Mouse (Mus musculus) erythroblast, adult 5-6 weeks (primary cell): ENCODE data around the gene Mob4. TPM values are rescaled to one million over a fixed set of nuclear protein-coding genes. Genes with fewer than 3 reads are reported as not detected.
A peak's percentile ranks its signal among the peaks of the same experiment; 100 is the strongest.

Experiments used
- ATAC-seq: replicated peaks from 2 replicates; pipeline ENCODE4 v1.8.0; 2016; ENCODE audit warnings: moderate number of reproducible peaks, mild to moderate bottlenecking, moderate TSS enrichment, inconsistent platforms; ENCODE audit not compliant: poor library complexity, low FRiP score, severe bottlenecking
- total RNA-seq, 2 experiments: library from RNA; stranded (forward) in 1 of 2; stranded (reverse) in 1 of 2; fragments of 150-400 nt in 1 of 2; fragments of 200-764, 138-1000 nt in 1 of 2; gene quantifications; 2 replicates each; pipeline versions ENCODE4 v1.2.3 to v1.2.4; 2015 to 2017; ENCODE audit warnings: low replicate concordance in 2 of 2

The Mob4 gene
- total RNA-seq, 2 experiments from 2014 or later: 28.6 to 40.0 TPM

GRCm38 (mm10) chr1:55173720-55174557, 42.9 kb downstream of the Mob4 start:
- ATAC-seq: no peak

GRCm38 (mm10) chr1:55174558-55175034, 43.6 kb downstream of the Mob4 start:
- ATAC-seq: no peak

DNA sequence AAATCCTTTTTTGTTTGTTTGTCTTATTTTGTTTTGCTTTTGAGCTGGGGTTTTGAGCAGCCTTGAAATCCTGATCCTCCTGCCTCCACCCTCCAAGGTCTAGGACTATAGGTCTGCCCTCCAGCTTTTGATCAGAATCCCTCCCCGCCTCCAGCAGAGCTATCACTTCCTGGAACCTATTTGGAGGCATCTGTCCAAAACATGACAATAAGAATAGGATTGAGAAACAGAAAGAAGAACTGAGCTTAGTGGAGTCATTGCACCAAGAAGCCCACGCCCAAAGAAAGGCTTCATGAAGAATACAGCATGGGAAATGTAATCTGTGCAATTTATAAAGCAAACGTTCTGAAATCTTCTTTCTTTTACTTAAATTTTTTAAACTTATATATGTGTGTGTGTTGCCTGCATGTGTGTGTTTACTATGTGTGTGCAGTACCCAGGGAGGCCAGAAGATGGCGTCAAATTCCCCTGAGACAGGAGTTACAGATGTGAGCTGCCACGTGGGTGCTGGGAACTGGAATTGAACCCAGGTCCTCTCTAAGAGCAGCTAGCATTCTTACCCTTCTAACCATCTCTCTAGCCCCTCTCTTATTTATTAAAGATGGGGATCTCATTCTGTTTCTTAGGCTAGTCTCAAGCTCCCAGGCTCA, 49.0 kb downstream of the Mob4 start:
- no peak for ATAC-seq

DNA sequence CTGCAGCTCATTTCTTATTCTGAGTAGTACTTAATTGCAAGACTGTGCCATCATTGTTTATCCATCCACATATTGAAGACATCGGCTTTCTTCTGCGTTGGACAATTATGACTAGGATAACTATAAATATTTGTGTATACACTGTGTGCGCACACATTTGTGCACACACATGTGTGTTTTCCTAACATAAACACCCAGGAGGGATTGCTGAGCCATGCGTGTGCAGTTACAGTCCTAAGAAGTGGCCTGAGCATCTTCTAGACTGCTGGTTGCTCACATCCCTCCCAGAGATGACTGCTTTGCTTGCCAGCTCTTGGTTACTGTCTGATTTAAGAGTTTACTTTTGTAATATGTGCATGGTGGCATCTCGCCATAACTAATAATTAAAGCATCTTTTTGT, 51.4 kb downstream of the Mob4 start:
- no peak for ATAC-seq

- no peak for ATAC-seq
Observed at GRCm38 (mm10) chr1:55185718-55186117, 54.7 kb downstream of the Mob4 start.

GRCm38 (mm10) chr1:55186592-55187210, 55.7 kb downstream of the Mob4 start:
- no peak for ATAC-seq

DNA sequence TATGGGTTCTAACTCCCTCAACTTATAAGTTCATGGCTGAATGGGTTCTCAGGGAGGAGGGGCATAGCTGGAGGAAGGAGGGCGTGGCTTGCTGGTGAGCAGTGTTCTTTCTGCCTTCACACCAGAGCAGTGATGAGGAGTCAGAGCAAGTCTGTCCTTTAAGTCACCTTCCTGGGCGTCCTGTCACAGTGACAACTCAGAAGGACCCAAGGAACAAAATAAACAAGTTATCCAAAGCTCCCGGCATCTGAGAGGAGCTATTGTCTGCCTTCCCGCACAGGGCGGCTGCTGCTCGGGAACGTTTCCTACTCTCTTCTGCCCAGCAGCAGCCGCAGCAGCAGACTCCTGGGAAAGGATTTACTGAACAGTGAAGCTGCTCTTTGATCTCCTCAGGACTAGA, 61.0 kb downstream of the Mob4 start:
- ATAC-seq: no peak

- 0 out of 2 replicates have a peak, but pooled peaks have one; percentile 20 for ATAC-seq
Observed at GRCm38 (mm10) chr1:55192824-55193223, 61.8 kb downstream of the Mob4 start.

- ATAC-seq: 0 out of 2 replicates have a peak, but pooled peaks have one; percentile 7
Observed at GRCm38 (mm10) chr1:55193316-55193715, 62.3 kb downstream of the Mob4 start.

DNA sequence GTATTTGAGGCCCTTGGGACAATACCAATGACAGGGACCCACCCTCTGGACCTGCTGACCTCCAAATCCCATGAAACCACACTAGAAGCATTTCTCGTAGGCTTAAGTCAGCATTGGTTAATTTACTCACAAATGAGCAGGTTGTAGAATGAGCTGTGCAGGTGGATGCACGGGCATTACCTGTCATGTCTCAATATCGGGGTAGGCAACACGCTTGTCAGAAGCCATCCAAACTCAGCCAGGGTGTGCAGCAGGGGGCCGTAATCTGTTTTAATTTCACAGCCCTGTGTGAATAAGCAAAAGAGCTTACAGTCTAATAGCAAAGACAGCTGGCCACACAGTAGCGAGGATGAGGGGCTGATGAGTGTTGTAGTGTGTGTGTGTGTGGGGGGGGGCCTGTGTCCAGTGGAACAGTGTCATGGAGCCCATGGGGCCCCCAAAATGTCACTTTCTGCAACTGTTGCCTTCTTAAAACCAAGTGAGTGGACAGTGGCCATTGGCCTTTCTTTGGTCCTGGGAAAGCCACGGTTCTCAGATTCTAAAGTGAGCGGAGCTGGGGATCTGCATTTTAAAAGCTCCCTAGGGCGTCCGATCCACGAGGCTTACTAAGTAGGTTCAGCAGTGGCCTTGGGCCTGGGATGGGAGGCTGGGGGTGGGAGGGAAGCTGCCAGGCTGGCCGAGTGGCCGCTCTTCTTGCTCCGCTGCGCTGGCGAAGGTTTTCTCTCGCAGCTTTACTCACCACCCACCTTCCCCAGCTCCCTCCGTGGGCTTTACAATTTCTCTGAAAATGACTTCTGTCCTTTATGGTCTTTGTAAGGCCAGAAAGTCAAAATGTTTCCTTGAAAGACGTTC, 63.3 kb downstream of the Mob4 start:
- ATAC-seq: no peak

DNA sequence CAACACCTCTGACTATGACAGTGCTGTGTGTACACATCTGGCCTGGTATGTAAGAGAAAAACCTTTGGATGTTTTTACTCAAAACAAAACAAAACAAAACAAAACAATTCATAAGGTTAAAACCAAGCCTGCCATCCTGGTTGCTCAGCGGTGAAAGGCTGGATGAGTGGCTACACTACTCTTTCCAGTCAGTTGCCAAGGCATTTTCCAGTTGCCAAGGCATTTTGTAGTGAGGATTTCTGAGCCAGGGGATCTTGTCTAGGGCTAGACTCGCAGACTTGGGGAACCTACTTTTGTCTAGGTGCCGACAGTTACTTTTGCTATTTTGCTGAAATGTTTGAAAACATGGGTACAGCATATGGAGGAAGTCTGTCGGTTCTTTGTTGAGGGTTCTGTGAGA, 64.0 kb downstream of the Mob4 start:
- no peak for ATAC-seq

GRCm38 (mm10) chr1:55196327-55197003, 65.4 kb downstream of the Mob4 start:
- ATAC-seq: no peak

DNA sequence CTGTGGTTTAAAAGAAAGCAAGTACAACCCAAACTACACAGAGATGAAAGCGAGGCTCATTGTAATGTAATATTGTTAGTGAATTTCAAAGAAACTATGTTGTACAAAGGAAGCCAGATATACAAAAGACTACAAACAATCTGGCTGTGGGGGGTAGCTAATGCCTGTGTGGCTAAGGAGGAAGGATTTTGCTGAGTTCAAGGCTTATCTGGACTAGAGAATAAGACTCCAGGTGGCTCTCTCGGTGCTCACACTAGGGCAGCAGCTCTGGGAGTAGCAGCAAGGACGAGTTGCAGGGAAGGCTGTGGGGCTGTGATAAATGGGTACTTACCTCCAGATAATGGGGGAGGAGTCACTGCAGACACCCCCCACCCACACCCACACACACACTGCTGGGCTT, 67.7 kb downstream of the Mob4 start:
- ATAC-seq: 0 out of 2 replicates have a peak, but pooled peaks have one; percentile 28

DNA sequence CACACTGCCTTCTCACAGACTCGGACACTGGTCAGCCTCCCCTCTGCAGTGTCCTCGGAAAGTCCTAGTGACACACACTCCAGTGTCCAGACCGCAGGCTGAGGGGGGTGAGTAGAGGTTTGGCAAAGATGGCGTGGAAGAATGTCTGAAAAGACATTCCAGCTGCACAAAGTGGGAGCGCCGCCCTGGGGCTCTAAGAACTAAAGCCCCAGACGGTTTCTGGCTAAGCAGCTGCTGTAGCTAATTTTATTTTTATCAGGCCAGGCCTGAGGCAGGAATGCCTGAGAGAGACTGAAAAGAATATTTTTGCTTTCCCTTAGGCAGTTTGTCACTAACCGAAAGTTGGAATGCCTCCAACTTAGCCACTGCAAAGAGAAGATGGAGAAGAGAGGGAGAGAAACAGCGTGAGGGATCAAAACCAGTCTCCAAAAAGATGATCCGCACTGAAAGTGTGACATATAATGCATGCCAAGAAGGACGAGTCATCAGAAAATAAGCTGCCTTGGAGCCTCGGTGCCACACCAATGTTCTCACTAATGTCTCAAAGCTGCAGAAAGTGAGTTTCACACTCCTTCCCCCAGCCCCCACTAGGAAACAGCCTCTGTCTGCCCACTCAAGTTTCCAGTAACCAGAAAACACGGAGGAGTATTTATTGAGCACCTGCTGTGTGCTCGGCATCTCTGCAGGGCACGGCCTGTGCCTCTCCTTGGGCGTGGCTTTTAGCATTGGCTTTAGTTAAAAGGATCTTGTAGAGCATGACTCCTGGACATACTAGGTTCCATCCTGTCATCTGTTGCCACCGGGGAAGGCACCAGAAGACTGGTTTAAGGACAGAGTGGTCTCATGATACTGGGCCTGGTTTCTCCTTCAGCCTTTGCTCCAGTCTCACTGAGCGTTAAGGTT, 71.1 kb downstream of the Mob4 start:
- ATAC-seq: peak; percentile 49
